Mouse (Mus musculus) forebrain, embryonic 12.5 days (tissue): ENCODE results near the gene Csnk2a2. TPM values are rescaled to one million over a fixed set of nuclear protein-coding genes. Genes with fewer than 3 reads are reported as not detected.

ENCODE experiments used
- ATAC-seq: fragments of 200-750 bp; cut with Nextera tagmentation; 2 replicates; pipeline ENCODE4 v1.8.0; 2017; ENCODE audit warnings: moderate TSS enrichment; ENCODE audit not compliant: low FRiP score
- H3K27ac ChIP-seq: fragments of 300-500 bp; sonication (generic); 2 replicates; pipeline ENCODE4 v1.5.1; 2016; ENCODE audit warnings: mild to moderate bottlenecking
- H3K27me3 ChIP-seq: fragments of 300-500 bp; sonication (generic); 2 replicates; pipeline ENCODE4 v1.6.1; 2016; ENCODE audit warnings: mild to moderate bottlenecking
- H3K36me3 ChIP-seq: fragments of 300-500 bp; sonication (generic); replicated peaks from 2 replicates; pipeline ENCODE4 v1.6.1; 2016; ENCODE audit warnings: mild to moderate bottlenecking
- H3K4me1 ChIP-seq: fragments of 300-500 bp; sonication (generic); 2 replicates; pipeline ENCODE4 v1.6.1; 2016
- H3K4me2 ChIP-seq: fragments of 300-500 bp; sonication (generic); 2 replicates; pipeline ENCODE4 v1.6.1; 2016; ENCODE audit warnings: mild to moderate bottlenecking, moderate library complexity
- H3K4me3 ChIP-seq: fragments of 300-500 bp; sonication (generic); replicated peaks from 2 replicates; pipeline ENCODE4 v1.5.1; 2016; ENCODE audit warnings: mild to moderate bottlenecking
- H3K9ac ChIP-seq: fragments of 300-500 bp; sonication (generic); 2 replicates; pipeline ENCODE4 v1.6.1; 2016; ENCODE audit warnings: mild to moderate bottlenecking
- H3K9me3 ChIP-seq: fragments of 300-500 bp; sonication (generic); 2 replicates; pipeline ENCODE4 v1.6.1; 2016
- WGBS: fragments of 180-500 bp; shearing (Covaris S2); methylation state at CpG from one replicate; pipeline ENCODE4 v1.1.7; 2016; 5-methylcytosine and 5-hydroxymethylcytosine counted together
- polyA plus RNA-seq: library from polyadenylated mRNA; unstranded; fragments of >200 nt; fragmentation: Nextera tagmentation; extraction: Ambion mirVana; gene quantifications from 2 replicates; pipeline ENCODE4 v1.2.1, GENCODE M21; 2016

Gene Csnk2a2
- polyA plus RNA-seq, result 13.6 and 13.7 TPM in 2 replicates

GRCm38 (mm10) chr8:95490006-95490405 lies at the start of gene Csnk2a2:
Gene Csnk2a2, minus strand, starts transcription at chr8:95490039.
- H3K27ac ChIP-seq, result peak within 1 kb of the TSS; percentile 66; the same call in 1 of the 2 replicates
- peak within 1 kb of the TSS; percentile 99 for H3K4me3 ChIP-seq
- WGBS, result 87% methylated on average over 5 of the region's 5 CpGs

DNA sequence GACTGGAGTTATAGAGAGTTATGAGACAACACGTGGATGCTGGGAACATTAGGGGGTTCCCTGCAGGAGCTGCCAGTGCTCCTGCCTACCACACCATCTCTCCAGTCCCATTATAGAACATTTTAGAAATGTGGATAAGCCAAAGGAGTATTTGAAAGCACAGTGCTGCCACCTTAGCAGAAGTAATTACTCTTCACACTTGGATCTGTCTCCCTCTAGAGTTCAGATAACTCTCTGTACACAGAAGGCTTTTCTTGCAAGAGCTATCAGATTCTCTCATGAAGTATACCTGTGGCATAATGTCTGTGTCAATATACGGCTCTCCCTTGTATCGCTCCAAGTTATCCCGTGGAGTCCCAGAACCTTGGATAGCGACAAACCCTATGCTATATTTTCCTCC lies 49.6 kb upstream of the Csnk2a2 start:
- Histone ChIP-seq H3K27ac (no peak overlapping the region), H3K36me3 (no peaks in the 10 kb centered on the region), H3K27me3 (no peaks in the 10 kb centered on the region), H3K9me3 (no peaks in the 10 kb centered on the region), H3K9ac (no peak overlapping the region), H3K4me3 (no peak overlapping the region), H3K4me2 (no peak overlapping the region), H3K4me1 (no peaks in the 10 kb centered on the region)
- ATAC-seq, result no peak
- WGBS, result 80% methylated on average over 5 of the region's 5 CpGs

More at GRCm38 (mm10) chr8:95490006-95490405, at the start of gene Csnk2a2:
- H3K4me1 ChIP-seq, result peaks cover 22% of the 10 kb centered on the region
- peak within 1 kb of the TSS; percentile 96 for H3K9ac ChIP-seq
- H3K4me2 ChIP-seq, result peak within 1 kb of the TSS; percentile 60
- H3K9me3 ChIP-seq, result no peaks in the 10 kb centered on the region
- H3K36me3 ChIP-seq, result peaks cover 19% of the 10 kb centered on the region
- ATAC-seq, result no peak
- no peaks in the 10 kb centered on the region for H3K27me3 ChIP-seq

DNA sequence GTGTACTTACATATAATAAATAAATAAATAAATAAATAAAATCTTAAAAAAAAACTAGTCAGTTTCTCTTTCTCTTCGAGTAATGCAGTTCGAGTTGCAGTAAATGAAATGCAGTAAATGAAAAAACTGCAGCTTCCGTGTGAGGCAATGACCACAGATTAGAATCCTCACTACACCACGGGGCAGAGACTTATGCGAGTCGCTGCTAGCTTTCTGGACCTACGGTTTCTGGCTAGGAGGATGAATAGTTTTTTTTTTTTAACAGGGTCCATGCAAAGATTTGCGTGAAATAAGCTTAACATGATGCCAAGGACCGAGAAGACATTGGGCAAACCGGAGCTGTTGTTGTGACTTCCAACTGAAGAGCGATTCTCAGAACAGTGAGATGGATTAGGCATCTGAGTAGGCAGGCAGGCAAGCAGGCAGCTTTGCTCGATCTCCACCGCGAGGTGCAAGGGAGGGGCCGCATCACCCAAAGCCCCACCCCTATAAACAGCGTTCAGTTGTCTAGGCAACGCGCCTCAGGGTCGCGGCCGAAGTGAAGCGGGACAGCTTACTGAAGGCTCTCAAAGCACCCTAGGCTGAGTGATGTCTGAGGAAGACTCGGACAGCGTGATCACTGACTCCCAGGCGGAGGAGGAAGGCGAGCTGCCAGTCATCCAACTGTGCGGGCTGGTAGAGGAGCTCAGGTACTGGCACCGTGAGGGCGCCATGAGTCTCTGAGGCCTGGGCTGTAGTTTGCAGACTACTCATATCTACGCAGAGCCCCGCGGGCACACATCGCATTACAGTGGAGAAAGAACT lies 43.9 kb upstream of the Csnk2a2 start, which contains the start of gene Ccdc113:
TSS of gene Ccdc113 (plus strand) at position 502 of the 804 bp plus-strand sequence.
- Histone ChIP-seq H3K36me3 (no peaks in the 10 kb centered on the region), H3K4me3 (peak within 1 kb of the TSS; percentile 45), H3K27ac (no peak within 1 kb of the TSS), H3K9ac (peak within 1 kb of the TSS; percentile 39), H3K9me3 (no peaks in the 10 kb centered on the region), H3K27me3 (0 out of 2 replicates have a peak, but pooled peaks cover 2% of the 10 kb centered on the region), H3K4me1 (peaks cover 9% of the 10 kb centered on the region; the same call in 1 of the 2 replicates), H3K4me2 (peak within 1 kb of the TSS; percentile 74)
- peak; percentile 91 for ATAC-seq
- 7% methylated on average over 33 of the region's 33 CpGs for WGBS

DNA sequence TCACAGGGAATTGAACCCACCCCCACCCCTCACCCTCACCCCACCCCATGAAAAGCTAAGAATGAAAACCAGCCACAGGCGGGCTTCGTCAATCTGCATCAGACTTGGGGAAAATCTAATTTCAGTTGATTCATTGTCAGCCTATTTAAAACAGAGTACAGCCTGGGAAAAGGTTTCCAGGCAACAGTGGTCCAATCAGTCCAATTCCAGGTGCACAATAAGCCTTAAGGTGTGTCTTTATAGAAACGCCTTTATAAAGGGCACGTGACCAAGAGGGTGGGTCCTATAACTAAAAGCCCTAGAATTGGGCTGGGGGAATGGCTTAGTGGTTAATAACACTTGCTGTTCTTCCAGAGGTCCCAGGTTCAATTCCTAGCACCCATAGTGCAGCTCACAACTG lies 42.4 kb upstream of the Csnk2a2 start:
- no peaks in the 10 kb centered on the region for H3K36me3 ChIP-seq
- H3K9me3 ChIP-seq, result no peaks in the 10 kb centered on the region
- H3K9ac ChIP-seq, result no peak overlapping the region
- 0 out of 2 replicates have a peak, but pooled peaks cover 2% of the 10 kb centered on the region for H3K27me3 ChIP-seq
- no peak for ATAC-seq
- no peak overlapping the region for H3K4me3 ChIP-seq
- H3K4me1 ChIP-seq, result peaks cover 9% of the 10 kb centered on the region; the same call in 1 of the 2 replicates
- H3K27ac ChIP-seq, result no peak overlapping the region
- no peak overlapping the region for H3K4me2 ChIP-seq
- 54% methylated on average over 4 of the region's 4 CpGs for WGBS

DNA sequence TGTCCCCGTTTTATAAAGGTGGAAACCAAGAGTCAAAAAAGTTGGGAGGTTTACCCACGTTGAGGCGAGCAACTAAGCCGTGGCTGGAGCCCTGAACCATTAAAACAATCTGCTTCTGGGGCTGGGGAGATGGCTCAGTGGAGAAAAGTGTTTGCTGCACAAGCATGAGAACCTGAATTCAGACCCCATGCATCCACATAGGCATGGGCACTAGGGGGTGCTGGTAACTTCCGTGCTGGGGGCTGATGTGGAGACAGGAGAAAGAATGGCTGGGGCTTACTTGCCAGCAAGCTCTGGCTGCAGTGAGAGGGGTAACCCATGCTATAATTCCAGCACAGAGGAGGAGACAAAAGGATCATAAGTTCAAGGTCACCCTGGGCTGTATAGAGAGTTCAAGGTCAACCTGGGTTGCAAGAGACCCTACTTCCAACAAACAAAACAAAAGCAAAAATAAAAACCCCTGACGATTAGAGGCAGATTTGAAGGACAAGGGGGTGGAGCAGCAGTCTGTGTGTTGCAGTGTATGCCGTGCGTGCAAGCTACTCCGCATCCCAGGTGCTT lies 39.0 kb upstream of the Csnk2a2 start:
- 0 out of 2 replicates have a peak, but pooled peaks cover 2% of the 10 kb centered on the region for H3K27me3 ChIP-seq
- H3K9ac ChIP-seq, result no peak overlapping the region
- no peak overlapping the region for H3K4me3 ChIP-seq
- 64% methylated on average over 9 of the region's 9 CpGs for WGBS
- H3K9me3 ChIP-seq, result no peaks in the 10 kb centered on the region
- no peak for ATAC-seq
- H3K4me2 ChIP-seq, result no peak overlapping the region
- H3K4me1 ChIP-seq, result peaks cover 3% of the 10 kb centered on the region; the same call in 1 of the 2 replicates
- H3K36me3 ChIP-seq, result no peaks in the 10 kb centered on the region
- no peak overlapping the region for H3K27ac ChIP-seq

- H3K4me2 ChIP-seq, result no peak overlapping the region
- H3K9ac ChIP-seq, result no peak overlapping the region
- H3K4me1 ChIP-seq, result no peaks in the 10 kb centered on the region
- no peaks in the 10 kb centered on the region for H3K9me3 ChIP-seq
- ATAC-seq, result no peak
- H3K4me3 ChIP-seq, result no peak overlapping the region
- no peak overlapping the region for H3K27ac ChIP-seq
- WGBS, result 81% methylated on average over 10 of the region's 10 CpGs
- no peaks in the 10 kb centered on the region for H3K36me3 ChIP-seq
- H3K27me3 ChIP-seq, result 0 out of 2 replicates have a peak, but pooled peaks cover 6% of the 10 kb centered on the region
Measured at GRCm38 (mm10) chr8:95528194-95528593, 38.4 kb upstream of the Csnk2a2 start.

- H3K9ac ChIP-seq, result no peak overlapping the region
- ATAC-seq, result no peak
- no peak overlapping the region for H3K4me3 ChIP-seq
- no peaks in the 10 kb centered on the region for H3K36me3 ChIP-seq
- no peak overlapping the region for H3K4me2 ChIP-seq
- H3K27me3 ChIP-seq, result 0 out of 2 replicates have a peak, but pooled peaks cover 4% of the 10 kb centered on the region
- H3K4me1 ChIP-seq, result no peaks in the 10 kb centered on the region
- WGBS, result 93% methylated on average over 4 of the region's 4 CpGs
- no peak overlapping the region for H3K27ac ChIP-seq
- H3K9me3 ChIP-seq, result no peaks in the 10 kb centered on the region
Measured at GRCm38 (mm10) chr8:95523991-95524390, 34.2 kb upstream of the Csnk2a2 start.

DNA sequence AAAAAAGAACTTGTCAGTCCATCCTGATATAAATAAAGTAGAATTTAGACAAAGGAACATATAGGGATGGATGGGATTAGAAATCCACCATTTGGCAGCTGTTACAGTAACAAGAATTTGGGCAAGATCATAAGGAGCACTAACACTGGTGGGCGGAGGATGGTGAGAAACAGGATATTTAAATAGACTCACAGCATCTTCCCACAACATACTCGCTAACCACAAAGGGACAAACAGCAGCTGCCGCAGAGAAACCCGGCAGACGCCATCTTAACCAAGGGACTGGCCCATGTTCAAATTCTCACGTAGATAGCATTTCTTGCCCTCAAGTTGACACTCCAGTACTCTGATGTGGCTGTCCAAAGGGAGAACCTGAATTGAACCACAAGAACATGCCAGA lies 27.1 kb upstream of the Csnk2a2 start:
- 88% methylated on average over 6 of the region's 6 CpGs for WGBS
- Histone ChIP-seq H3K4me1 (no peaks in the 10 kb centered on the region), H3K27me3 (no peaks in the 10 kb centered on the region), H3K4me2 (no peak overlapping the region), H3K9ac (no peak overlapping the region), H3K4me3 (no peak overlapping the region), H3K36me3 (no peaks in the 10 kb centered on the region), H3K9me3 (no peaks in the 10 kb centered on the region), H3K27ac (no peak overlapping the region)
- no peak for ATAC-seq

GRCm38 (mm10) chr8:95513219-95513618 lies 23.4 kb upstream of the Csnk2a2 start:
- Histone ChIP-seq H3K9ac (no peak overlapping the region), H3K27me3 (no peaks in the 10 kb centered on the region), H3K36me3 (no peaks in the 10 kb centered on the region), H3K4me1 (no peaks in the 10 kb centered on the region), H3K27ac (no peak overlapping the region), H3K4me3 (no peak overlapping the region), H3K4me2 (no peak overlapping the region), H3K9me3 (no peaks in the 10 kb centered on the region)
- no peak for ATAC-seq
- WGBS, result 84% methylated on average over 4 of the region's 4 CpGs

GRCm38 (mm10) chr8:95512257-95512656 lies 22.4 kb upstream of the Csnk2a2 start:
- H3K36me3 ChIP-seq, result no peaks in the 10 kb centered on the region
- no peaks in the 10 kb centered on the region for H3K9me3 ChIP-seq
- H3K4me3 ChIP-seq, result no peak overlapping the region
- no peak overlapping the region for H3K9ac ChIP-seq
- H3K4me2 ChIP-seq, result no peak overlapping the region
- no peaks in the 10 kb centered on the region for H3K27me3 ChIP-seq
- H3K4me1 ChIP-seq, result no peaks in the 10 kb centered on the region
- H3K27ac ChIP-seq, result no peak overlapping the region
- ATAC-seq, result no peak
- 73% methylated on average over 4 of the region's 4 CpGs for WGBS

GRCm38 (mm10) chr8:95506245-95506644 lies 16.4 kb upstream of the Csnk2a2 start:
- ATAC-seq, result no peak
- Histone ChIP-seq H3K27me3 (no peaks in the 10 kb centered on the region), H3K4me1 (no peaks in the 10 kb centered on the region), H3K4me3 (no peak overlapping the region), H3K27ac (no peak overlapping the region), H3K36me3 (no peaks in the 10 kb centered on the region), H3K9ac (no peak overlapping the region), H3K9me3 (no peaks in the 10 kb centered on the region), H3K4me2 (no peak overlapping the region)
- 73% methylated on average over 5 of the region's 5 CpGs for WGBS

GRCm38 (mm10) chr8:95505606-95506005 lies 15.8 kb upstream of the Csnk2a2 start:
- no peak for ATAC-seq
- H3K27me3 ChIP-seq, result no peaks in the 10 kb centered on the region
- H3K4me1 ChIP-seq, result no peaks in the 10 kb centered on the region
- no peaks in the 10 kb centered on the region for H3K9me3 ChIP-seq
- no peak overlapping the region for H3K4me3 ChIP-seq
- no peaks in the 10 kb centered on the region for H3K36me3 ChIP-seq
- no peak overlapping the region for H3K9ac ChIP-seq
- H3K4me2 ChIP-seq, result no peak overlapping the region
- 82% methylated on average over 3 of the region's 3 CpGs for WGBS
- no peak overlapping the region for H3K27ac ChIP-seq
